In the genomic region with DNA sequence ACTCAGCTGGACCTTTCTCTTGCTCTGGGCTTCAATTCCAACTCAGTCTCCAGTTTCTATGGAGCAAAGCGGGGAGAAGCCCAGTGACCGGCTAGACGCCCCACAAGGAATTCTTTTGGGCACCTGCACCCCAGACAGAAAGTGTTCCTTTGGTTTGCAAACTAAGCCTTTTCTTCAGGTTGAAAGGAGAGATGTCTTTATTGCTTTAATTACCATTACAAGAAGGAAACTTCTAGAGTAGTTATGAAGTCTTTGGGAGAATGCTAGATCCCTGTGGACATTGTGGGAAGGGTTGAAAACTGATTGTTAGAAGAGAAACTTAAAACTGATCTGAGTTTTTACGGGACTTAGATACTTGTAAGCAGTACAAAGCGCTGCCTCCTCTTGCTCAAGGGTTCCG, we compare ENCODE assay signal across 28 mouse cellular contexts.
"Had no signal": no experiment of that assay in that cellular context is flagged by ENCODE, and none has a peak within 500 bp of the region (broad histone marks: within the 10 kb centered on the region; RNA-seq: fewer than 3 reads in every experiment).

No protein-coding gene starts in this region.

- H3K4me2 ChIP-seq: heart, embryonic 12.5 days; hindbrain, embryonic 12.5 days; hindbrain, embryonic 14.5 days; intestine, embryonic 15.5 days; kidney, embryonic 15.5 days; limb, embryonic 13.5 days; limb, embryonic 15.5 days; liver, embryonic 12.5 days had no signal

- ATAC-seq: hindbrain, embryonic 16.5 days; inflammation-experienced regulatory T-cells, adult 6 months; intestine, embryonic 15.5 days; intestine, postnatal 0 days; liver, embryonic 12.5 days had no signal

- H3K4me1 ChIP-seq: heart, embryonic 10.5 days; heart, embryonic 12.5 days; hindbrain, embryonic 10.5 days; hindbrain, embryonic 12.5 days; intestine, embryonic 15.5 days; kidney, embryonic 15.5 days; limb, embryonic 13.5 days; limb, embryonic 15.5 days; liver, embryonic 12.5 days had no signal

- H3K27ac ChIP-seq: gastrocnemius, adult 2 months; heart, embryonic 10.5 days; hindbrain, embryonic 10.5 days; hindbrain, embryonic 12.5 days; hindbrain, embryonic 14.5 days; intestine, embryonic 15.5 days; kidney, embryonic 15.5 days; kidney, postnatal 0 days; limb, embryonic 13.5 days; limb, embryonic 15.5 days; liver, embryonic 12.5 days; liver, embryonic 14.5 days had no signal

- H3K4me3 ChIP-seq: gastrocnemius, adult 2 months; heart, embryonic 10.5 days; heart, embryonic 12.5 days; hindbrain, embryonic 10.5 days; hindbrain, embryonic 12.5 days; intestine, embryonic 15.5 days; kidney, embryonic 15.5 days; limb, embryonic 13.5 days; limb, embryonic 15.5 days; liver, embryonic 12.5 days had no signal

- H3K27me3 ChIP-seq: heart, embryonic 12.5 days; hindbrain, embryonic 12.5 days; intestine, embryonic 15.5 days; kidney, embryonic 15.5 days; limb, embryonic 13.5 days; limb, embryonic 15.5 days; liver, embryonic 12.5 days had no signal

- H3K9ac ChIP-seq: heart, embryonic 12.5 days; hindbrain, embryonic 12.5 days; hindbrain, embryonic 14.5 days; intestine, embryonic 15.5 days; kidney, embryonic 15.5 days; limb, embryonic 13.5 days; limb, embryonic 15.5 days; liver, embryonic 12.5 days; liver, embryonic 14.5 days had no signal

- H3K36me3 ChIP-seq: hindbrain, embryonic 10.5 days; hindbrain, embryonic 12.5 days; intestine, embryonic 15.5 days; limb, embryonic 13.5 days; limb, embryonic 15.5 days; liver, embryonic 12.5 days had no signal

- DNase-seq: gastrocnemius, adult 2 months; gastrocnemius, postnatal 10 days; gastrocnemius, postnatal 25 days; heart, adult 18-20 months; heart, postnatal 10 days; heart, postnatal 4 days; kidney, adult 18-20 months; kidney, adult 9 months; kidney, postnatal 14 days; kidney, postnatal 36 days; layer of hippocampus, adult 9-11 months; layer of hippocampus, postnatal 36 days; left cerebral cortex, postnatal 4 days had no signal

- H3K9me3 ChIP-seq: heart, embryonic 10.5 days; intestine, embryonic 15.5 days; limb, embryonic 15.5 days had no signal
